Mouse (Mus musculus): ENCODE data around the gene Gsdma2.
A peak's percentile ranks its signal among the peaks of the same experiment; 100 is the strongest.
"Not testable (repeated sequence)": the region's sequence is repeated elsewhere in the genome, so short reads cannot be mapped to it uniquely, and the experiment has no call there.

Gene Gsdma2

DNA sequence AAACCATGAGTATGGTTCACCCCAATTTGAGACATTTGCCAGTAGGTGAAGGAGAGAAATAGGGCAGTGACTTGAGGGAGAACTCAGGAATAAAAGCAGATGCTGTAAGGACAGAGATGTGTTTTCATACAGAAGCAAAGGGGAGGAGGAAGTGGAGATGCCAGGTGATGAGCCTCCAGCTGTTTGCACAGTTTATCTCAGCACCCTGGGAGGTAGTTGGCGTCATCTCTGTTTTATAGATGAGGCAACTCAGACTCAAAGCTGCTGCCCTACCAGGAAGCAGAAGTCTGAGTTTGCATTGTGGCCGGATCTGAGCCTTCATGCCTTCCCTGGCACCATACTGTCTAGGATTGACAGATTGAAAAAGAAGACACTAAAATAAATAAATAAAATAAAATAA is 22.4 kb downstream of the Gsdma2 start:
- DNase-seq: no peak

DNA sequence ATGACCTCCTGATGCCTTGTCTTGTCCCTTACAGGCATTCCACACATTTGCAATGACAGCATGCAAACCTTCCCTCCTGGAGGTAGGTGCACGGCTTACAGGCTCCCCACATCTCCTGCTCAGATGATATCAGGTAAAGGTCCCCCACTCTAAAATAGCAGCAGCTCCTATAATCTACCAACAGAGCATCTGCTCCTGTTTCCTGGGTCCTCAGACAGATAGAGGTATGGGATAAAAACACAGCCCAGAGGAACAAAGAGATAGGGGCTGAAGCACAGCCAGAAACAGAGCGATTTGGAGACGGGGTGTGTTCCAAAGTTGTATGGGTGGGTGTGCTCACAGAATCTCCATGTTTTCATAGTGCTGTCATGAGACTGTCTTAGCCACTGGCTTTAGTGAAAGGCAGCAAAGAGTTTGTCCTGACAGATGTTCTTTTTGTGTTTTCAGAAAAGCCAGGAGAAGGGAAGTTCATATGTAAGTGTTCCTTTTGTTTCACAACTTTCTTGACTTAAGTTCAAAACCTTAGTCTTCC is 24.8 kb downstream of the Gsdma2 start:
- no peak for DNase-seq

- DNase-seq: no peak
These were observed 25.3 kb downstream of the Gsdma2 start for GRCm38 (mm10) chr11:98671857-98672256.

- DNase-seq: no peak
These were observed 25.9 kb downstream of the Gsdma2 start for GRCm38 (mm10) chr11:98672482-98672881.

- not testable (repeated sequence) for DNase-seq
These were observed 26.6 kb downstream of the Gsdma2 start for GRCm38 (mm10) chr11:98673136-98673535.

DNA sequence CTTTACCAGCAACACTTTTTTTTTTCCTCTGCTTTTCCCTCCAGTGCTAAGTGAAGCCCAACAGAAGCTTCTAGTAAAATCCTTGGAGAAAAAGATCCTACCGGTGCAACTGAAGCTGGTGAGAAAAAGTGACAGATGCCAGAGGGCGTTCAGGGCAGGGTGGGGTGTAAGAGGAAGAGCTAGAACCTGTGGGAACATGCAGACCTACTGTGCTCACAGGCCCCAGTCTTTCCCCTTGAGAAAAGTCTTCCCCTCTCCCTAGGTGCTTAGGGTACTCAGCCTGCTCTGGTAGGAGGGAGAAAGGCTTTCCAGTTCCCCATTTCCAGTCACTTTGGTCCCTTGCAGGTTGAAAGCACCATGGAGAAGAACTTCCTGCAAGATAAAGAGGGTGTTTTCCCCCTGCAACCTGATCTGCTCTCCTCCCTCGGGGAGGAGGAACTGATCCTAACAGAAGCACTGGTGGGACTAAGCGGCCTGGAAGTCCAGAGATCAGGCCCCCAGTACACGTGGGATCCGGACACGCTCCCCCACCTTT is 29.3 kb downstream of the Gsdma2 start:
- no peak for DNase-seq

DNA sequence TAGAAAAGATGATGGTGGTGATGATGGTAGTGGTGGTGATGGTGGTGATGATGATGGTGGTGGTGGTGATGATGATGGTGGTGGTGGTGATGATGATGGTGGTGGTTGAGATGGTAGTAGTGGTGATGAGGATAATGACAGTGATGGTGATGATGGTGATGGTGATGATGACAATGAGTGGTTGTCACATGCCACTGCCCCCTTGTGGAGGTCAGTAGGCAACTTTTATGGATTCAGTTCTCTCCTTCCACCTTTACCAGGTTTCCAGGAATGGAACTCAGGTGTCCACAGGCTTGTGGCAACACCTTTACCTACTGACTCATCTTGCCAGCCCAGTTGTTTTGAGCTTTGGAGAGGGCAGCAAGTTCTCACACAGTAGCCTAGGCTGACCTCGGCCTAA is 33.5 kb downstream of the Gsdma2 start:
- no peak for DNase-seq

GRCm38 (mm10) chr11:98680595-98680994 is 34.0 kb downstream of the Gsdma2 start:
- DNase-seq: not testable (repeated sequence)

- DNase-seq: no peak
These were observed 34.6 kb downstream of the Gsdma2 start for GRCm38 (mm10) chr11:98681186-98681585.

GRCm38 (mm10) chr11:98681786-98682745 is 35.5 kb downstream of the Gsdma2 start, which contains the start of gene Psmd3:
Gene Psmd3, plus strand, starts transcription at chr11:98682554.
- DNase-seq: peak; percentile 98

- DNase-seq: no peak
These were observed 36.3 kb downstream of the Gsdma2 start for GRCm38 (mm10) chr11:98682811-98683210.

- peak; percentile 13 for DNase-seq
These were observed 39.1 kb downstream of the Gsdma2 start for GRCm38 (mm10) chr11:98685642-98686041.

- DNase-seq: no peak
These were observed 40.4 kb downstream of the Gsdma2 start for GRCm38 (mm10) chr11:98686976-98687375.

DNA sequence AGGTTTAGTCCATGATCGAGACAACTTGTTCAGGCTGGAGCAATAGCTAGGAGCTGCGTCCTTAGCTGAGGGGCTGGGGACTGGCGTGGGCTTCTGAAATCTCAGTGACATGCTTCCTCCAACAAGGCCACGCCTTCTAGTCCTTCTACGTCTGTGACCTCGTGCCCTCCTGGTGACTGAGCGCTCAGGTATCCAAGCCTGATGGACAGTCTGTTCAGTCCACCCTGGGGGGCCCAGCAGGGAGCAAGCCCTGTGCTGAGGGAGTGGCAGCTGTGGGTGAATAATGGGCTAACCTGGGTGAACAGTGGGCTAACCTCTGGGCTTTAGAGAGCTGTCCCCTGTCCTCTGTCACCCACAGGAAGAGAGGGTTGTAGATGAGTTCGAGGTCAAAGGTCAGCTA is 41.5 kb downstream of the Gsdma2 start:
- peak; percentile 12 for DNase-seq

DNA sequence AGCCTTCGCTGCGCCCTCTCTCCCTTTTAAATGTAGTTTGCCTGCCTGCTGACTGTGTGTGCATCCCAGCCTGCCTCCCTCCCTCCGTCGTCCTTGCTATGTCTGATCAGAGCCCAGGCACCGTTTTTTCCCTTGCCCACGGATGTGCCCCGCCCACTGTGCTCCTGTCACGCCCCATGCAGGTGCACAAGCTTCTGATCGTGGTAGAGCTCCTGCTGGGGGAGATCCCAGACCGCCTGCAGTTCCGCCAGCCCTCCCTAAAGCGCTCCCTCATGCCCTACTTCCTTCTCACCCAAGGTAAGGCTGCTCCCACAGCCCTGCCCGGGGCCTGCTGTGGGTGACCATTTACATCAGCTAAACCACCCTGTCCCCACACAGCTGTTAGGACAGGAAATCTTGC is 46.6 kb downstream of the Gsdma2 start:
- DNase-seq: no peak

GRCm38 (mm10) chr11:98693746-98694145 is 47.2 kb downstream of the Gsdma2 start:
- DNase-seq: no peak

- no peak for DNase-seq
These were observed 47.7 kb downstream of the Gsdma2 start for GRCm38 (mm10) chr11:98694301-98694700.

DNA sequence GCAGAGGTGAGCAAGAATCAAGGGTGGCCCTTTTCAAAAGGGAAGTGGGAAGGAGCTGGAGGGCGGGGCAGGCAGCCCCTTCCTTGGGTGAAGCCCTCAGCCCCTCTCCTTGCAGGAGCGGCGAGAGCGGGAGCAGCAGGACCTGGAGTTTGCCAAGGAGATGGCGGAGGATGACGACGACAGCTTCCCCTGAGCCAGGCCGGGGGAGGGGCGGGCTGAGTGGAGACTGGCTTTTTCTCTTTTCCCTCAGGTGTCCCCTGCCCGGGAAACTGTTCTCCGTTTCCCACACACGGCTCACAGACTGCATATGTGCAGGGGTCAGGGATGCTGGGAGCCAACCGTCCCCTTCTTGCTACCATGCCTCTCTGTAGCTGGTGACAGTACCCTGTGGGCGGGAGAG is 48.8 kb downstream of the Gsdma2 start:
- DNase-seq: no peak

DNA sequence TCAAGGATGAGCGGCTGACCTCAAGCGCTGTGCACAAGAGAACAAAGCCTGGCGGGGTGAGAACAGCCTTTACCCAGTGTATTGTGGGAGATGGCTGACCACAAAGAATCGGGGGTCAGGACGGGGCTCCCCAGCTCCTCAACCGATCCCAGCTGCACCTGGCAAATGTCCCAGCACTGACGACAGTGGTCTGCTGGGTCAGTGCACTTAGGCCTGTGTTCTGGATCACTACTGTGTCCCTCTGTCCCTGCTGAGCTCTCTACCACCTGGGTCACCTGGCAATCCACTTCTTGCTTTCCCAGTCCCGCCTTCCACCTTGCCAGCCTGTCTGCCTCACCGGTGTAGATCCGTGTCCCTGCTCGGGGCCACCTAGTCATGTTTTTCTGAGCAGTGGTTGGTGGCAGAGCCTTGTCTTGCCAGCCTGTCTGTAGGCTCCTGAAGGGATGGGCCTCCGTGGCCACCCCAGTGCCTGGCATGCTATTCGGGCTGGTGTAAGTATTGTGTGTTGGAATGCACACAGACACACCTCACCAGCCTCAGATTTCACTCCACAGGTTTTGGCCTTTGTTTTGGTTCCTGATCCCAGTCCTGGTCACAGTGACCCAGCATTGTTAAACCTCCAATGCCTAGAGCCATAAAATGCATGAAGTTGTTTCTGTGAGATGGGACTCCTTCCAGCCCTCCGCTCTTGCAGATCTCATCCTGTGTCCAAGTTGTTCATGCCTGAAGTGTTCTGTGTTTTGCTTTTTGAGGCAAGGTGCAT is 50.1 kb downstream of the Gsdma2 start:
- no peak for DNase-seq

GRCm38 (mm10) chr11:98697225-98697624 is 50.7 kb downstream of the Gsdma2 start:
- no peak for DNase-seq

GRCm38 (mm10) chr11:98698849-98699640 is 52.5 kb downstream of the Gsdma2 start:
- DNase-seq: no peak

DNA sequence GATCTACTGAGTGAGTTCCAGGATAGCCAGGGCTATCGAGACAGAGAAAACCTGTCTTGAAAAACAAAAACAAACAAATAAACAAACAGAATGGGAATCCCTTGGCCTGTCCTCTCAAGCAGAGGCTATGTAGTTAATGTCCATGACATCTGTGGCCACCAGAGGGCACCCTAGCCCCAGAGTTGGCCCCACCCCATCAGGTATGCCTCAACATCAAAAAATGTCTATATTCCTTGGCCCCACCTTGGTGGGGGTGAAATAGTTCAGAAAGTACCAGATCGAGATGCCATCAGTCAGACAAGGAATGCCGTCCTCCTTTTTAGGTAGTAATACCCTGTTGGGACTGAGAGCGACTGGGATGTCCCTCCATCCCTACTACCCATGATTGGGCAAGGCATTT is 53.4 kb downstream of the Gsdma2 start:
- peak; percentile 85 for DNase-seq

Data from cerebellum, adult 9-10 months (tissue).